Mouse (Mus musculus) kidney, adult 2 months (tissue): Measurements from ENCODE around the gene BC024978.

Experiments used
- CTCF ChIP-seq: fragments of 200-500 bp; conservative IDR thresholded peaks from 2 replicates; pipeline ENCODE4 v1.5.1; 2011; ENCODE audit warnings: low read depth, mild to moderate bottlenecking, control low read depth, low read length, moderate library complexity, mixed read lengths; ENCODE audit not compliant: insufficient read depth, insufficient read length
- POLR2A ChIP-seq: fragments of 200-500 bp; IDR thresholded peaks from one replicate; pipeline ENCODE4 v1.6.1; 2011; ENCODE audit warnings: low read depth, low read length, control low read depth

DNA sequence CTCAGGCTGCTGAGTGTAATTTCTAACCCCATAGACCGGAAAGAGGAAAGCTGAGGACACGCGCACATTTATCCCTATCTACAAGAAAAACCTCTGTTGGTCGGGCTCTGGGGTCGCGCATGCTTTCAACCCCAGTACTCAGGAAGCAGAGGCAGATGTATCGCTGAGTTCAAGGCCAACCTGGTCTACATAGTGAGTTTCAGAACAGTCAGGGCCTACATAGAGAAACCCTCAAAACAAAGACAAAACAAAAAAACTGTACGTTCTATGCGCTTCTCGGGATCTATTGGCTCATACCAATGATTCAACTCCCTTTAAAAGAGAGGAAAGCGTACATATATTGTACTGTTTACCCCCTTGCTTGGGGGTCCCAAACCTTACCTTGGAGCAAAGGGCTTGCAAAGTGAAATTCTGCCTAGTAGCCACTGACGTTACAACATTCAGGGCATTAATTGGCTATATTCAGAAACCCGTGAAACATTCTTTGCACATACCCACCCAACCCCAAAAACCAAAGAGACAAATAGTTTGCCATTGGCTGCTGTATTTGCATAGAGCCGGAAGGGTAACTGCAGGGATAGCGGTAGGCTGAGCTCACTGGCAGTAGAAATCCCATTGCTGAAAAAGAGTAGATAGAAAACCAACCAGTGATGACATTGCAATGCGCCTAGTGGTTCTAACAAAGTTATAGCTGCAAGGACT, 16.2 kb upstream of the BC024978 start:
- TF ChIP-seq CTCF (no peak), POLR2A (no peak)
